Mouse (Mus musculus): Measurements from ENCODE around the gene Rabif. TPM values are rescaled to one million over a fixed set of nuclear protein-coding genes. Genes with fewer than 3 reads are reported as not detected.

Rabif gene
- total and polyA plus RNA-seq, 3 experiments: 12.5 to 23.4 (median 22.9) TPM

DNA sequence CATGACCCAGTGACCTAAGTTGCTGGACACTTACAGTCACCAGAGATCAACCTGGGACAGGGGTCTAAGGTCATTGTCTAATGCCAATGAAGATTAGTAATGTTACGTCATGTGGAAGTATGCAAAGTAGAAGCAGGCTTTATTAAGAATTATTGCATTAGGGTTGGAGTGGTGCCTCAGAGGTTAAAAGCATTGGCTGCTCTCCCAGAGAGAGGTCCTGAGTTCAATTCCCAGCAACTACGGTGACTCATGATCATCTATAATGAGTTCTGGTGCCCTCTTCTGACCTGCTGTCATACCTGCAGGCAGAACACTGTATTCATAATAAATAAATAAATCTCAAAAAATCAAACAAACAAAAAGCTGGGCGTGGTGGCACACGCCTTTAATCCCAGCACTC is 44.2 kb upstream of the Rabif start:
- no peaks in the 10 kb centered on the region for H3K79me2 ChIP-seq (replicated peaks; ENCODE audit: control insufficient read depth, extremely low read depth, insufficient read depth, poor library complexity, severe bottlenecking)
- H3K27me3 ChIP-seq (replicated peaks): no peaks in the 10 kb centered on the region
- H3K36me3 ChIP-seq (replicated peaks in 1 of 2; ENCODE audit: control insufficient read depth in 1 of 2, insufficient read depth in 1 of 2, low read length in 1 of 2): peaks cover 0 to 20% of the 10 kb centered on the region in 2 experiments
- no peak overlapping the region for H3K9ac ChIP-seq (ENCODE audit: insufficient read depth, low read depth)
- DNase-seq (ENCODE audit: extremely low read depth): no peak
- H3K4me3 ChIP-seq (replicated peaks in 1 of 3; ENCODE audit: low read depth in 2 of 3, low read length in 2 of 3, poor library complexity in 1 of 3): no peak overlapping the region
- H3K9me3 ChIP-seq (replicated peaks; ENCODE audit: low read length): no peaks in the 10 kb centered on the region
- TF ChIP-seq TCF12 (IDR thresholded peaks at IDR 0.05; ENCODE audit: low read depth, low read length): no peak
- TF ChIP-seq CTCF (conservative IDR thresholded peaks at IDR 0.05 in 1 of 2, IDR thresholded peaks at IDR 0.05 in 1 of 2; ENCODE audit: low read depth in 2 of 2, low read length in 2 of 2): 0 out of 4 replicates have a peak, but pooled peaks of 1 of the 2 experiments have one; percentile 10
- no peak overlapping the region for H3K4me2 ChIP-seq (ENCODE audit: insufficient read depth, low read depth, poor library complexity, severe bottlenecking)
- dilution Hi-C loops (cut with MboI; ENCODE audit: extremely low pct_ligation_motif_present, extremely low pct_unique_long_range_greater_than_20kb, low sequenced_read_pairs): no loop called here
- in situ Hi-C loops (cut with MboI; ENCODE audit: low pct_ligation_motif_present, low pct_unique_long_range_greater_than_20kb, low sequenced_read_pairs): no loop called here
- peaks cover 0 to 6% of the 10 kb centered on the region in 2 experiments; a peak in 3 of 4 replicates for H3K4me1 ChIP-seq (ENCODE audit: control insufficient read depth in 1 of 2, insufficient read depth in 2 of 2)
- H3K27ac ChIP-seq (ENCODE audit: insufficient read depth, low read depth): no peak overlapping the region

DNA sequence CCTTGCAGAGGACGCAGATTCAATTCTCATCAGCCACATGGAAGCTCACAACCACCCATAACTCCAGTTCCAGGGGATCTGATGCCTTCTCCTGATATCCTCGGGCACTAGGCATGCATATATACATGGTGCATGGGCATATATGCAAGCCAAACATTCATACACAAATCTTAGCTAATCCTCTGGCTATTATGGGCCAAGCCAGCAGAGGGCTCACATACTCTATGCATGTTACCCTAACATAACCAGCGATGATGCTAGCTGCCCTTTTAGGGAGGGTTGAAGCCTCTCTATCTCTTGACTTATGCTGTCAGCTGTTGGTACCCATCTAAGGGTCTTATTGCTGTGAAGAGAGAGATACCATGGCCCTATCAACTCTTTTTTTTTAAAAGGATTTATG is 43.5 kb upstream of the Rabif start:
- peaks cover 0 to 20% of the 10 kb centered on the region in 2 experiments for H3K36me3 ChIP-seq (replicated peaks in 1 of 2; ENCODE audit: control insufficient read depth in 1 of 2, insufficient read depth in 1 of 2, low read length in 1 of 2)
- no peak overlapping the region for H3K4me3 ChIP-seq (replicated peaks in 1 of 3; ENCODE audit: low read depth in 2 of 3, low read length in 2 of 3, poor library complexity in 1 of 3)
- no peaks in the 10 kb centered on the region; the same call in 1 of the 2 replicates for H3K79me2 ChIP-seq (replicated peaks; ENCODE audit: control insufficient read depth, extremely low read depth, insufficient read depth, poor library complexity, severe bottlenecking)
- H3K9ac ChIP-seq (ENCODE audit: insufficient read depth, low read depth): no peak overlapping the region
- DNase-seq (ENCODE audit: extremely low read depth): peak; percentile 33
- H3K4me2 ChIP-seq (ENCODE audit: insufficient read depth, low read depth, poor library complexity, severe bottlenecking): no peak overlapping the region
- no peaks in the 10 kb centered on the region for H3K27me3 ChIP-seq (replicated peaks)
- dilution Hi-C loops (cut with MboI; ENCODE audit: extremely low pct_ligation_motif_present, extremely low pct_unique_long_range_greater_than_20kb, low sequenced_read_pairs) (no loop called here), in situ Hi-C loops (cut with MboI; ENCODE audit: low pct_ligation_motif_present, low pct_unique_long_range_greater_than_20kb, low sequenced_read_pairs) (no loop called here)
- H3K27ac ChIP-seq (ENCODE audit: insufficient read depth, low read depth): no peak overlapping the region
- H3K4me1 ChIP-seq (ENCODE audit: control insufficient read depth in 1 of 2, insufficient read depth in 2 of 2): peaks cover 0 to 8% of the 10 kb centered on the region in 2 experiments; a peak in 3 of 4 replicates
- TF ChIP-seq E2F4 (IDR thresholded peaks at IDR 0.05; ENCODE audit: insufficient replicate concordance, low read depth, low read length): no peak
- no peak for TF ChIP-seq ZNF384 (IDR thresholded peaks at IDR 0.05; ENCODE audit: low read depth, low read length)
- TF ChIP-seq POLR2AphosphoS2 (IDR thresholded peaks at IDR 0.05; ENCODE audit: low read depth, low read length): no peak
- no peak for TF ChIP-seq MAX (IDR thresholded peaks at IDR 0.05; ENCODE audit: low read length)
- TF ChIP-seq ZC3H11A (IDR thresholded peaks at IDR 0.05; ENCODE audit: low read depth, low read length): no peak
- TF ChIP-seq NELFE (IDR thresholded peaks at IDR 0.05; ENCODE audit: low read depth, low read length): no peak
- TF ChIP-seq JUN (IDR thresholded peaks at IDR 0.05; ENCODE audit: insufficient read depth, low read depth, low read length): no peak
- peak; percentile 22 to 67; a peak in 2 of 4 replicates for TF ChIP-seq CTCF (conservative IDR thresholded peaks at IDR 0.05 in 1 of 2, IDR thresholded peaks at IDR 0.05 in 1 of 2; ENCODE audit: low read depth in 2 of 2, low read length in 2 of 2)
- no peak for TF ChIP-seq SIN3A (IDR thresholded peaks at IDR 0.05; ENCODE audit: low read length)
- no peak for TF ChIP-seq TCF12 (IDR thresholded peaks at IDR 0.05; ENCODE audit: low read depth, low read length)
- no peak for TF ChIP-seq CHD1 (IDR thresholded peaks at IDR 0.05; ENCODE audit: low read depth, low read length)
- TF ChIP-seq ELF1 (IDR thresholded peaks at IDR 0.05; ENCODE audit: low read depth, low read length): no peak
- peak; percentile 61 for TF ChIP-seq RAD21 (IDR thresholded peaks at IDR 0.05; ENCODE audit: low read depth, low read length)
- no peak for TF ChIP-seq MAZ (IDR thresholded peaks at IDR 0.05; ENCODE audit: low read depth, low read length)
- TF ChIP-seq CHD2 (IDR thresholded peaks at IDR 0.05; ENCODE audit: low read length): no peak
- no peak for TF ChIP-seq PAX5 (IDR thresholded peaks at IDR 0.05; ENCODE audit: low read length)
- no peak for TF ChIP-seq USF1 (IDR thresholded peaks at IDR 0.05; ENCODE audit: low read depth, low read length)
- TF ChIP-seq MXI1 (IDR thresholded peaks at IDR 0.05; ENCODE audit: low read depth, low read length): no peak
- no peak for TF ChIP-seq ETS1 (conservative IDR thresholded peaks at IDR 0.05; ENCODE audit: low read depth, low read length)
- TF ChIP-seq TBP (conservative IDR thresholded peaks at IDR 0.05; ENCODE audit: low read depth, low read length): no peak
- TF ChIP-seq SMC3 (IDR thresholded peaks at IDR 0.05; ENCODE audit: low read depth, low read length): peak; percentile 32
- TF ChIP-seq MEF2A (IDR thresholded peaks at IDR 0.05; ENCODE audit: borderline replicate concordance, low read depth, low read length): no peak
- TF ChIP-seq RCOR1 (conservative IDR thresholded peaks at IDR 0.05; ENCODE audit: low read depth, low read length): no peak
- no peak for TF ChIP-seq POLR2A (IDR thresholded peaks at IDR 0.05; ENCODE audit: low read depth, low read length)
- TF ChIP-seq ZMIZ1 (IDR thresholded peaks at IDR 0.05; ENCODE audit: low read depth, low read length): no peak
- no peak for TF ChIP-seq KAT2A (IDR thresholded peaks at IDR 0.05; ENCODE audit: insufficient replicate concordance, low read length)
- no peaks in the 10 kb centered on the region for H3K9me3 ChIP-seq (replicated peaks; ENCODE audit: low read length)
